Mouse (Mus musculus) hindbrain, embryonic 11.5 days (tissue): ENCODE data around the gene Cbl. TPM values are rescaled to one million over a fixed set of nuclear protein-coding genes. Genes with fewer than 3 reads are reported as not detected.

Experiments used
- ATAC-seq: fragments of 200-750 bp; cut with Nextera tagmentation; 2 replicates; pipeline ENCODE4 v1.8.0; 2017; ENCODE audit warnings: mild to moderate bottlenecking, moderate TSS enrichment, moderate library complexity; ENCODE audit not compliant: low FRiP score
- DNase-seq: peaks from one replicate; pipeline ENCODE4 v3.0.0-alpha.2; 2015; ENCODE audit warnings: low spot score
- H3K27ac ChIP-seq: fragments of 300-500 bp; sonication (generic); 2 replicates; pipeline ENCODE4 v1.5.1; 2014; ENCODE audit warnings: mild to moderate bottlenecking, low read depth, low read length
- H3K27me3 ChIP-seq: fragments of 300-500 bp; sonication (generic); 2 replicates; pipeline ENCODE4 v1.6.1; 2014; ENCODE audit warnings: mild to moderate bottlenecking, low read length, moderate library complexity, mixed read lengths; ENCODE audit not compliant: control insufficient read depth, insufficient read depth
- H3K36me3 ChIP-seq: fragments of 300-500 bp; sonication (generic); 2 replicates; pipeline ENCODE4 v1.6.1; 2014; ENCODE audit warnings: mild to moderate bottlenecking, low read length, moderate library complexity, mixed read lengths; ENCODE audit not compliant: control insufficient read depth, insufficient read depth
- H3K4me1 ChIP-seq: fragments of 300-500 bp; sonication (generic); replicated peaks from 2 replicates; pipeline ENCODE4 v1.6.1; 2014; ENCODE audit warnings: low read length, mixed read lengths; ENCODE audit not compliant: control insufficient read depth, insufficient read depth
- H3K4me2 ChIP-seq: fragments of 300-500 bp; sonication (generic); replicated peaks from 2 replicates; pipeline ENCODE4 v1.6.1; 2014; ENCODE audit warnings: mild to moderate bottlenecking, low read depth, low read length
- H3K4me3 ChIP-seq: fragments of 300-500 bp; sonication (generic); 2 replicates; pipeline ENCODE4 v1.5.1; 2014; ENCODE audit warnings: low read depth, low read length
- H3K9ac ChIP-seq: fragments of 300-500 bp; sonication (generic); 2 replicates; pipeline ENCODE4 v1.6.1; 2014; ENCODE audit warnings: low read depth, low read length
- H3K9me3 ChIP-seq: fragments of 300-500 bp; sonication (generic); 2 replicates; pipeline ENCODE4 v1.6.1; 2016; ENCODE audit warnings: low read length; ENCODE audit not compliant: control insufficient read depth
- WGBS: fragments of 180-500 bp; shearing (Covaris S2); extraction: QIAGEN DNeasy Blood & Tissue Kit; methylation state at CpG from one replicate; pipeline ENCODE4 v1.1.7; 2014; 5-methylcytosine and 5-hydroxymethylcytosine counted together
- polyA plus RNA-seq: library from polyadenylated mRNA; unstranded; fragments of >200 nt; fragmentation: Nextera tagmentation; extraction: Ambion mirVana; gene quantifications from 2 replicates; pipeline ENCODE4 v1.2.1, GENCODE M21; 2014

The Cbl gene
- polyA plus RNA-seq, 1 experiment from 2014 or later = 24.7 TPM

- WGBS = 80% methylated on average over 4 of the region's 4 CpGs
- Histone ChIP-seq H3K4me3 (no peak overlapping the region), H3K4me1 (no peaks in the 10 kb centered on the region)
These were observed 3.3 kb upstream of the Cbl start for GRCm38 (mm10) chr9:44237128-44237527.

GRCm38 (mm10) chr9:44236601-44237000, 2.8 kb upstream of the Cbl start:
- Histone ChIP-seq H3K9me3 (no peaks in the 10 kb centered on the region), H3K36me3 (no peaks in the 10 kb centered on the region), H3K27ac (no peak overlapping the region), H3K4me3 (no peak overlapping the region), H3K4me1 (no peaks in the 10 kb centered on the region), H3K27me3 (no peaks in the 10 kb centered on the region), H3K9ac (no peak overlapping the region), H3K4me2 (no peak overlapping the region)
- DNase-seq (no peak), ATAC-seq (no peak)
- 46% methylated on average over 4 of the region's 4 CpGs for WGBS

More at GRCm38 (mm10) chr9:44237128-44237527, 3.3 kb upstream of the Cbl start:
- no peak overlapping the region for H3K9ac ChIP-seq
- no peaks in the 10 kb centered on the region for H3K27me3 ChIP-seq
- no peaks in the 10 kb centered on the region for H3K9me3 ChIP-seq
- DNase-seq (no peak), ATAC-seq (no peak)
- H3K27ac ChIP-seq = no peak overlapping the region
- no peaks in the 10 kb centered on the region for H3K36me3 ChIP-seq
- no peak overlapping the region for H3K4me2 ChIP-seq

GRCm38 (mm10) chr9:44234479-44235427, 904 bp upstream of the Cbl start:
- no peaks in the 10 kb centered on the region for H3K4me1 ChIP-seq
- peak overlapping the region; percentile 13; the same call in 1 of the 2 replicates for H3K4me3 ChIP-seq
- peak overlapping the region; percentile 19; the same call in 1 of the 2 replicates for H3K4me2 ChIP-seq
- peak; percentile 42 for DNase-seq
- WGBS = 27% methylated on average over 19 of the region's 19 CpGs
- ATAC-seq = peak; percentile 36
- no peak overlapping the region for H3K27ac ChIP-seq
- no peaks in the 10 kb centered on the region for H3K36me3 ChIP-seq
- no peaks in the 10 kb centered on the region for H3K9me3 ChIP-seq
- no peak overlapping the region for H3K9ac ChIP-seq
- no peaks in the 10 kb centered on the region for H3K27me3 ChIP-seq

GRCm38 (mm10) chr9:44233021-44233801, 638 bp downstream of the Cbl start:
- Histone ChIP-seq H3K4me2 (peak overlapping the region; percentile 36), H3K9ac (peak overlapping the region; percentile 73), H3K9me3 (no peaks in the 10 kb centered on the region), H3K4me3 (peak overlapping the region; percentile 56), H3K27ac (peak overlapping the region; percentile 76), H3K27me3 (no peaks in the 10 kb centered on the region), H3K4me1 (no peaks in the 10 kb centered on the region), H3K36me3 (no peaks in the 10 kb centered on the region)
- DNase-seq (no peak), ATAC-seq (peak; percentile 84)
- WGBS = 1% methylated on average over 37 of the region's 40 CpGs

- DNase-seq (no peak), ATAC-seq (no peak)
- Histone ChIP-seq H3K27ac (no peak overlapping the region), H3K9me3 (no peaks in the 10 kb centered on the region), H3K9ac (no peak overlapping the region), H3K4me1 (no peaks in the 10 kb centered on the region), H3K36me3 (no peaks in the 10 kb centered on the region), H3K4me3 (no peak overlapping the region), H3K4me2 (no peak overlapping the region), H3K27me3 (no peaks in the 10 kb centered on the region)
These were observed 2.2 kb downstream of the Cbl start for GRCm38 (mm10) chr9:44231609-44232008.

- H3K9ac ChIP-seq = no peak overlapping the region
- no peak overlapping the region for H3K27ac ChIP-seq
- H3K27me3 ChIP-seq = no peaks in the 10 kb centered on the region
- 72% methylated on average over 6 of the region's 6 CpGs for WGBS
- H3K36me3 ChIP-seq = no peaks in the 10 kb centered on the region
- DNase-seq (no peak), ATAC-seq (no peak)
- H3K4me3 ChIP-seq = no peak overlapping the region
- no peaks in the 10 kb centered on the region for H3K4me1 ChIP-seq
- no peaks in the 10 kb centered on the region for H3K9me3 ChIP-seq
- H3K4me2 ChIP-seq = no peak overlapping the region
These were observed 7.9 kb downstream of the Cbl start for GRCm38 (mm10) chr9:44225993-44226392.

GRCm38 (mm10) chr9:44213538-44213937, 20.3 kb downstream of the Cbl start:
- Histone ChIP-seq H3K27ac (no peak overlapping the region), H3K27me3 (no peaks in the 10 kb centered on the region), H3K4me1 (no peaks in the 10 kb centered on the region), H3K36me3 (no peaks in the 10 kb centered on the region), H3K9me3 (no peaks in the 10 kb centered on the region), H3K4me3 (no peak overlapping the region), H3K9ac (no peak overlapping the region), H3K4me2 (no peak overlapping the region)
- no peak for ATAC-seq
- 97% methylated on average over 14 of the region's 14 CpGs for WGBS
- no peak for DNase-seq

GRCm38 (mm10) chr9:44212406-44212805, 21.4 kb downstream of the Cbl start:
- no peaks in the 10 kb centered on the region for H3K9me3 ChIP-seq
- no peaks in the 10 kb centered on the region for H3K36me3 ChIP-seq
- H3K27me3 ChIP-seq = no peaks in the 10 kb centered on the region
- no peak overlapping the region for H3K4me2 ChIP-seq
- no peak overlapping the region for H3K4me3 ChIP-seq
- H3K9ac ChIP-seq = no peak overlapping the region
- H3K4me1 ChIP-seq = no peaks in the 10 kb centered on the region
- 95% methylated on average over 4 of the region's 4 CpGs for WGBS
- no peak for ATAC-seq
- H3K27ac ChIP-seq = no peak overlapping the region
- DNase-seq = no peak
